Mouse (Mus musculus) testis, postnatal 10 days (tissue): ENCODE results near the gene Psen2.

Experiments
- DNase-seq: peaks from one replicate; pipeline ENCODE4 v3.0.0; 2021; ENCODE audit warnings: low spot score

The Psen2 gene

DNA sequence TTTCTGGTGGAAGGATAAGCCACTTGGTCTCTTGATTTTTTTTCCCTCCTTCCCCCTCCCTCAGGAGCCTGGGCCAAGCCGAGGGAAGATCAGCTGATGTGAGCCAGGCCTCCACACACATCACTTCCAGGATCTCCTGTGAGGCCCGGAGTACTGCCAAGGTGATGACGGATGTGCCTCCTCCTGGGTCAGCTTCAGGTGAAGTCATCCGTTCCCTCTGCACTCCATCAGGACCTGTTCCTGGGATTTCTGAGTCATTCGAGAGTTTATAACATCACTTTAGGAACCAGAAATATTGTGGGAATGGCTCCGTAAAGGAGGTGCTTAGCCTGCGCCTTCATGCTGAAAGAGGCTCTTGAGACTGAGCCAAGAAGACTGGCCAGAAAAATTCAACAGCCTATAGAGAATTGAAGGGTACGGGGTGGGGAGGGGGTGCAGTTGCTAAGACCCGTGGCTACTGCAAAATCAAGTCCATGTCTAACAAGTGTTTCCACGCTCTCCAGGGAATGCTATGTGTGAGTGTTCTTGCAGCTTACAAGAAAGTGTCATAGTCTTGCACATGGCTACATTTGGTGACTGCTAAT, 11.6 kb upstream of the Psen2 start:
- no peak for DNase-seq

DNA sequence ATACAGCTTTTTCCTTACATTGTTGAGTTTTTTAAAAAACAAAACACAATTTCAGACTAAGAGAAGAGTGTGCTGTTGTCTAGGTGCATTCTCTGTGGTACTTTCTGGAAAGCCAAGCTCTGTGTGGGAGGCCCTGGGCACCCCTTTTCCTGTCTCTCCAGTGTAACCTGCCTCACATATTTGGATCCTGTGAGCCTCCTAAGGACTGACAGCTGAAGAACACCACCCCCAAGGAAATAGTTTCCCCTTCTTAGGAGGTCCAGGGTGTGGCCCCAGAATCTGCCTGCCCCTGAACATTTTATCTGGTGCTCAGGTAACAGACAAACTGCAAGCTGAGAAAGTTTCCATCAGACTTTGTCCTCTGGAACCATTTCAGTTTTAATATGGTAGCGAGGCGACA, 5.8 kb upstream of the Psen2 start:
- DNase-seq, result no peak

GRCm38 (mm10) chr1:180268249-180269031, 5.2 kb upstream of the Psen2 start:
- peak; percentile 95 for DNase-seq

GRCm38 (mm10) chr1:180267151-180267550, 3.9 kb upstream of the Psen2 start:
- DNase-seq, result no peak

DNA sequence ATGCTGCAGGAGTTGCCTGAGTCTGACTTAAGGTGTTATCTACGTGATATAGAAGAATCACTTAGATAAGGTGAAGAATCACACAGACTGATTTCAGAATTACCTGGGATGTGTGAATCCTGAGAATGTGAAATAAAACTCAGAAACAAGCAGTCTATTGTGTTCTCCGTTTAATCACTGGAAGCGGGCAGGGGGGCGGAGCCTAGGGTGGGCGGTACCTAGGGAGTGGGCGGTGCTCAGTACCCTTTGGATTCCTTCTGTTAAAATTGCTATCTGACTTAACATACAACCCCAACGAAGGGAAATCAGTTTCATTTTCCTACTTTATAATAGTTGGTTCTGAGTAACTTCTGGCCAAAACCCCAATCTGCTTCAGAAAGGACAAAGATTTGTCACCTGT, 2.2 kb upstream of the Psen2 start:
- peak; percentile 88 for DNase-seq

DNA sequence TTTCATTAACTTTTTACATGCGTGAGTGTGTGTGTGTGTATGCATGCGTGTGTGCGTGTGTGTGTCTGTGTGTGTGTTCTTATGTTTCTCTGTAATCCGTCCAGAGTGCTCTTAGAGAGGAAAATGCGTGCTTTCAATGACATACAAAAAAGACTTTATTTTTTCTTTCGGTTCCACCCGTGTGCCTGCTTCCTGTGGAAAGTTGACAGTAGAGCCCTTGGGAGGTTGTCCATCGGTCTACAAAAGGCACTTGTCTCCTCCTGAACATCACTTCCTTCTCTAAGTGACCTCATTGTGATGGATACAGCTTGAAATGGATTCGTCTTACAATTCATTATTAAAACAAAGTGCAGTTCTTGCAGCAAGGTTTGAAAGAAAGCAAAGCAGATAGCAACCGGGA, 1.6 kb upstream of the Psen2 start:
- DNase-seq, result no peak

DNA sequence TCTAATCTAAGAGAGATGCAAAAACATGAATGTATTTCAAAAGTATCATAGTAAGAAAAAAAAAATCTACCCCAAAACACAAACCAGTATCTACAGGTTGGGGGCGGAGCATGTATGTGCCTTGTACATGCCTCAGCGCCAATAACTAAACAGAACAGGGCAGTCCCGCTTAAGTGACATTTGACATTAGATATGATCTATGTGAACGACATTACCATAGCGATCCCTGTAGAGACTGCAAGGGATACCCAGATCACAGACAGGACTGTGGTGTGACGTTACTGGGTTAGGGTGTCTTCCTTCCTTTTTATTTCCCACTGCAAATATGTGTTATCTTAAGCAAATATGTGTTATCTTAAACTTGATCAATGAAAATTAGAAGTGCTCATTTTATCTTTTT, 1.2 kb upstream of the Psen2 start:
- no peak for DNase-seq

DNA sequence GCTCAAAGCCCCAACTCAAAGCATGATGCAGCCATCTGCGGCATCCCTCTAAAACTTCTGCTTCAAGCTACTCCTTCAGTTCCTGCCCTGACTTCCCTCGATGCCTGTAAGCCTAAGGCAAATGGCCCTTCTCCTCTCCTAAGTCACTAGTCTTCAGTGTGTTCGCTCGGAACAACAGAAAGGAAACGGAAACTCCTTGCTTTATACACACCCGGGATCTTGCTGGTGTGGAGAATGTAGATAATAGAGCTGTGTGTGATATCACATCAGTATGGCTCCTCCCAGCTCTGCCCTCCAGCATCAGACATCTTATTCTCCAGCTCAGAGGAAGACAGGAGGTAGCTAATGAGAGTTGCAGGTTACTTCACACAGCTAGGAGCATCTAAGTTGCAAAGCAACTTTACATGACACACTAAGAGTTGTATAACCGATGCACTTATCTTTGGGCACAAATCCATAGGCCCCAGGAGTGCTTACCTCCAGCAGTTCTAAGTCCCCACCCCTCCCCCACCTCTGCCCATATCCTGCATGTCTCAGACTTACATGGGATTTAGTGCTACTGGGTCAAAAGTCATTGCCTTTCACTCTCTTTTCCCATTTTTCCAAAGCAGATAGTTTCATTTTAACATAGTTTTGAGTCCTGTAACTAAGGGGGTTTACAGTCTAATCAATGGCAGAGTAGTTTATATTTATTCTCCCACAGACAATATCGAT, 1.2 kb downstream of the Psen2 start:
- DNase-seq, result no peak

DNA sequence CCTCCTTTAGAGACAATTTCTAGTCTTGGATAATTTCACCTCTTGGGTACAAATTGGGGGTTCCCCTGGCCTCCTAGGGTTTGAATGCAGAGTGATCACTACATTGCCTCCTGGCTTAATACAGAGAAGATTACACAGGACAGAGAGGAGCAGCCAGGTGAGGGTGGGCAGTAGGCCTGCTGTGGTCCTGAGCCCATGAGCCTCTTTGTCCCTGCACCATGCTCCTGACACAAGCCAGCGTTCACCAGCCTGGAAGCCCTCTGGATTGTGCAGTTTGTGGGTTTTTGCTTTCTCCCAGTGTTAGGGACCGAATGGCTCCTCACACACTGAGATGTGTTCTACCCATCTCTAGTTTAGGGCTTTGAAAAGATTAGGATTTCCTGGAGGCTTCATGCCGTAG, 1.8 kb downstream of the Psen2 start:
- DNase-seq, result no peak

DNA sequence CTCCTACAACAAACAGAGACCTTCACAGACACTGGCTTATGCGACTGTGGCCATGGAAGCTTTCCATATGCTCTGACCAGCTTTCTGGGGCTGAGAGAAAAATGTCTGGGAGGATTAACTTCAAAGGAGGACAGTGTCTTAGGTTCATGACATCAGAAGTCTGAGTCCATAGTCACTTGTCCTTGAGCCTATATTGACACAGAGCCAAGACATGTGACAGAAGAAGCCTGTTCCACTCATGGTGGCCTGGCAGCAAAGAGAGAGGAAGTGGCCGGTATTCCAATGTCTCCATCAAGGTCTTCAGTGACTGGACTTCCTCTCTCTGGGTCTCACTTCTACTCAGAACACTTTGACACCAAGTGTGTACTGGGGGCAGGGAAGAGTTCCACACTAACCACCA, 2.4 kb downstream of the Psen2 start:
- DNase-seq, result no peak

DNA sequence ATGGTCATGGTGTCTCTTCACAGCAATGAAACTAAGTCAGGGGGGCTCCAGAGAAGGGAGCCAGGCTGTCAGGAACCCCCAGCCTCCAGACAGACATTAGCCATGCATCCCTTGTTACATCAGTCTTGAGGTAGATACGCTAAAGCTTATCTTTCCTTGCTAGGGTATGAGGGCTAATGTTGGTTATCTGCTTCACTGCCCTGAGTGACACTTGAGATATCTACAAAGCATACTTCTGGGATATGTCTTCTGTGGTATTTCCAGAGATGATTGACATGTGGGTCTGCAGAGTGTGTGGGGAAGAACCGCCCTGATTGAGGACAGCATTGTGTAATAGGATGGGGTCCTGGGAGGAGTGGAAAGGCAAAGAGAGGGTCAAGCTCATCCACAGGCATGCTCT, 3.5 kb downstream of the Psen2 start:
- DNase-seq, result no peak

DNA sequence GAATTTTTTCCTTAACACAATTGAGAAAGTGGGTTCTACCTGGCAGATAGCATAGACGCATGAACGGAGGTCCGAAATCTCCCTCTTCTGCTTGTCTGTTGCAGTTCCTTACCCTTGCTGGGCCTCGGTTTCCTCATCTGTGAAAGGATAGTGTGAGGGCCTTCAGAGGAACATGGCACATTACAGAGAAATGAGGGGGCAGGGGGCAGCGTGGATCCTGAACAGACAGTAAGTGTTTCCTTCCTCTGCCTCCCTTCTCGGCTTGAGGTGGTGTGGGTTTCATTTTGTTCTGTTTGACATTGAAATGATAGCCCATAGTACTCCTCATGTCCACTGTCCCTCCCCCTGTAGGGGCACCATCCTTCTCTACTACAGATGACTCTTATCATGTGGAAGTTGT, 5.8 kb downstream of the Psen2 start:
- no peak for DNase-seq

- no peak for DNase-seq
Measured at GRCm38 (mm10) chr1:180256866-180257265, 6.4 kb downstream of the Psen2 start.

DNA sequence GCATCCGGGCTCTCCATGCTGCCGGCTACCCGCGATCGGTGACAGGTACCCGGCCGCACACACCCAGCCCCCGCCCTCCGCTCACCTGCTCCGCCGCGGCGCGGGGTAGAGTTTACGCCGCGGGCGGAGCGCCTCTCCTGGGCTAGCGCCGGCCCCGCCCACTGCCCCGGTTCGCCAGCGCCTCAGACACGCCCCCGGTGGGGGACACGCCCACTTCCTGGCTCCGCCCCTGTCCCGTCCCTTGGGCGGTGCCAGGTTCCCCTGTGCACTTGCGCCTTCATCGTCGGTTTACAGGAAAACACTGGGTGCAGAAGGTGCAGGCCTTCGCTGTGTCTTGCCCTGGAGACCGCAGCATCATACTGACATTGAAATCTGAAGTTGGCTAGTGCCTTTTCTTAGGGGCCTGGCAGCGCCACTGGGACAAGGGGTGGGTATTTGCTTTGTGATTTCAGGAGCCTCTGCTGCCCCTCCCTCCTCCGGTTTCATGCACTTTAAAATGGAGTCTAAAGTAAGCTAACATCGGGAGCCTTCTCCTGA, 7.0 kb downstream of the Psen2 start:
- peak; percentile 100 for DNase-seq

- peak; percentile 70 for DNase-seq
Measured at GRCm38 (mm10) chr1:180255294-180256117, 7.7 kb downstream of the Psen2 start.

- DNase-seq, result no peak
Measured at GRCm38 (mm10) chr1:180254316-180254715, 8.9 kb downstream of the Psen2 start.

DNA sequence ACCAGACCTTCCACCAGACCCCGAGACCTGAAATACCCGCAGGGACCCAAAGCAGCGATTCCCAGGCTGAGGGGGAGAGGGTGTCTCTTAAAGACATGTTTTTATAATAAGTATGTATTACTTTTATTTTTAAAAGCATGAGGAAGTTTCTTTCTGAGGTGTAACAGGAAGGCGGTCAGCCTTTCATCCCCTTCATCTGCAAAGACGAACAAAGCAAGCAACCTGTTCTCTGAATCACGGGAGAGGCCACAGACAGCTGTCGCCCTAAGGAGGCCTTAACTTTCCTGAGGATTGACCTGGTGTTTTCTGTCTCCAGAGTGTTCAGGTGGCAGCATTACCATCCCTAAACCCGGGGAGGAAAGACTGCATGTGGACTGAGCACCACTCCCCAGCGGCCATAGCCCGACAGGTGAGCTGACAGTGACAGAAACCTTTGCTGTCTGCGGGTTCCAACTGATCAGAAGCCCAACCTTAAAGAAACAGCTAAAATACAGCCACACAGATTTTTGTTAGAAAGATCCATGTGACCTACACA, 10.5 kb downstream of the Psen2 start:
- no peak for DNase-seq

- no peak for DNase-seq
Measured at GRCm38 (mm10) chr1:180251176-180252048, 11.8 kb downstream of the Psen2 start.

DNA sequence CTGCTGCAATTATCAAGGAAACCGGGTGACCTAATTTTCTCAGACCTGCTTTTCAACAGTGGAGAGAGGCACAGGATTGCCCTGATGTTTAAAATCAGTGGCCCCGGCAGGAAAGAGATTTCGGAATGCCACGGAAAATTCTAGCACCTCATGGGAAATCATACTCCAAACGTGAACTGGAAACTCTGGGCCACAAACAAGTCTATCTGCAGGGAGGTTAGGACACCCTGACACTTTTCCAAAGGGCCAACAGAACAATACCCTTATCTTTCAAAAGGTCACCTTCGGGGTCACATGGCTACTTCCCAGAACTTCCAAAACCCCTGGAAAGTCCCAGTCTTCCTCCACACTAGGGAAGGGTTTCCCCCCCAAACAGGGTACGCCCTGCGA, 12.8 kb downstream of the Psen2 start:
- no peak for DNase-seq

DNA sequence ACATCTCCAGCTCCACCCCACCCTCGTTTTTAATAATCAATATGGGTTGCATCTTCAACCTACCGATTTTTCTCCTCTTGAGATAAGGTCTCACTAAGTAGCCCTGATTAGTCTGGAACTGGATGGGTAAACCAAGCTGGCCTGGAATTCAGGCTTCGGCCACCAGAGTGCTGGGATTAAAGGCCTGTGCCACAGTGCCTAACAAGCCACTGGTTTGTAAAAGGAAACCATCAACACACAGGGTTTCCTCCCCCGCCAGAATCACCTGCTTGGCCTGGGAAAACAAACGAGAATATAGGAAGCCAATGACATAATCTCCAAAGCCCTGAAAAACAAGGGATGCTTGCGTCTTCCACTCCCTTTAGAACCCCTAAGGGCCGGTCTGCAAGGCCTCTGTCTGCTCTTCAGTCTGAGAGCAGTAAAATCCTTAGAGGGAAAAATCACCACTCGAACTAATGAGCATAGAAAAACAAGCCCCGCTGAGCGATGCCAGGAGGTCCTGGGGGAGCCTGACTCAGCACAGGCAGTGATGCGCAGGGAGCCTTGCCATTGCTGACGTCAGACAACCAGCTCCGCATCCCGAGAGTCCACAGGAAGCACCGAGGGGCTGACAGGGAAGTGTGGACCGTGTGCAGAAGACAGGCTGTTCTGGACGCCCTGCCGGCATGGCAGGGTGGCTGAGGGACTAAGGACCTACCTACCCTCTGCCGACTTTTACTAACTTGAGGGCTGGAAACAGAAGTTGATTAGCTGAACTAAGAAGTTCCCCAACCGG, 13.4 kb downstream of the Psen2 start:
- peak; percentile 81 for DNase-seq
